Mouse (Mus musculus) layer of hippocampus, adult 9-10 months (tissue): ENCODE measurements at regions not wholly inside any gene's neighbourhood (a gene's known extent, or its start where the extent isn't known, plus 50 kb on each side); places are given as distances from the start of the nearest gene placed in this dataset.

Source experiments
- DNase-seq: peaks from one replicate; pipeline ENCODE4 v3.0.0; 2022; ENCODE audit warnings: low spot score

GRCm38 (mm10) chr13:97451276-97451675, 210.4 kb downstream of the Enc1 start:
- DNase-seq = no peak

GRCm38 (mm10) chr13:97448123-97448522, 207.2 kb downstream of the Enc1 start:
- no peak for DNase-seq

- no peak for DNase-seq
These were observed 203.0 kb downstream of the Enc1 start for GRCm38 (mm10) chr13:97443731-97444428.

- DNase-seq = no peak
These were observed 201.9 kb downstream of the Enc1 start for GRCm38 (mm10) chr13:97442806-97443205.

GRCm38 (mm10) chr13:97442283-97442682, 201.4 kb downstream of the Enc1 start:
- no peak for DNase-seq

GRCm38 (mm10) chr13:97441803-97442202, 200.9 kb downstream of the Enc1 start:
- DNase-seq = no peak

- DNase-seq = no peak
These were observed 198.5 kb downstream of the Enc1 start for GRCm38 (mm10) chr13:97439216-97439979.

- no peak for DNase-seq
These were observed 197.8 kb downstream of the Enc1 start for GRCm38 (mm10) chr13:97438692-97439091.

GRCm38 (mm10) chr13:97438277-97438676, 197.4 kb downstream of the Enc1 start:
- no peak for DNase-seq

GRCm38 (mm10) chr13:97436719-97437350, 195.9 kb downstream of the Enc1 start:
- DNase-seq = no peak

GRCm38 (mm10) chr13:97435865-97436718, 195.2 kb downstream of the Enc1 start:
- DNase-seq = no peak

GRCm38 (mm10) chr13:97434961-97435864, 194.3 kb downstream of the Enc1 start:
- DNase-seq = no peak

GRCm38 (mm10) chr13:97434167-97434566, 193.3 kb downstream of the Enc1 start:
- no peak for DNase-seq

GRCm38 (mm10) chr13:97432627-97433026, 191.7 kb downstream of the Enc1 start:
- DNase-seq = no peak

GRCm38 (mm10) chr13:97430885-97431284, 190.0 kb downstream of the Enc1 start:
- DNase-seq = no peak

- DNase-seq = no peak
These were observed 187.3 kb downstream of the Enc1 start for GRCm38 (mm10) chr13:97428163-97428562.

GRCm38 (mm10) chr13:97427537-97427936, 186.6 kb downstream of the Enc1 start:
- no peak for DNase-seq

GRCm38 (mm10) chr13:97425731-97426130, 184.8 kb downstream of the Enc1 start:
- no peak for DNase-seq

GRCm38 (mm10) chr13:97423911-97424310, 183.0 kb downstream of the Enc1 start:
- DNase-seq = no peak

- no peak for DNase-seq
These were observed 182.5 kb downstream of the Enc1 start for GRCm38 (mm10) chr13:97423298-97423817.

GRCm38 (mm10) chr13:97422897-97423296, 182.0 kb downstream of the Enc1 start:
- DNase-seq = no peak
